Mouse (Mus musculus) NIH3T3 (cell line): ENCODE data around the gene Myo18a.

ENCODE experiments used
- DNase-seq: peaks from one replicate; pipeline ENCODE4 v3.0.0-alpha.2; 2012; ENCODE audit warnings: low read depth

The Myo18a gene

GRCm38 (mm10) chr11:77872685-77873084, 109.6 kb downstream of the Myo18a start:
- DNase-seq, result no peak

- DNase-seq, result no peak
Observed at GRCm38 (mm10) chr11:77873116-77873515, 110.1 kb downstream of the Myo18a start.

GRCm38 (mm10) chr11:77874685-77875231, 111.7 kb downstream of the Myo18a start:
- DNase-seq, result no peak

GRCm38 (mm10) chr11:77875269-77875668, 112.2 kb downstream of the Myo18a start:
- no peak for DNase-seq

GRCm38 (mm10) chr11:77875847-77876759, 113.1 kb downstream of the Myo18a start:
- peak; percentile 36 for DNase-seq

- DNase-seq, result no peak
Observed at GRCm38 (mm10) chr11:77876760-77877148, 113.7 kb downstream of the Myo18a start.

GRCm38 (mm10) chr11:77884524-77885245, 121.6 kb downstream of the Myo18a start:
- no peak for DNase-seq

- DNase-seq, result no peak
Observed at GRCm38 (mm10) chr11:77885246-77885575, 122.2 kb downstream of the Myo18a start.

GRCm38 (mm10) chr11:77887373-77887960, 124.4 kb downstream of the Myo18a start:
- DNase-seq, result no peak

- no peak for DNase-seq
Observed at GRCm38 (mm10) chr11:77888846-77889245, 125.8 kb downstream of the Myo18a start.

- DNase-seq, result no peak
Observed at GRCm38 (mm10) chr11:77889484-77889883, 126.4 kb downstream of the Myo18a start.

- no peak for DNase-seq
Observed at GRCm38 (mm10) chr11:77890648-77891258, 127.7 kb downstream of the Myo18a start.

- DNase-seq, result no peak
Observed at GRCm38 (mm10) chr11:77892883-77893282, 129.8 kb downstream of the Myo18a start.

GRCm38 (mm10) chr11:77893283-77893682, 130.2 kb downstream of the Myo18a start:
- no peak for DNase-seq

GRCm38 (mm10) chr11:77893787-77894718, 131.0 kb downstream of the Myo18a start, which contains the start of gene Pipox:
Pipox (minus strand) TSS chr11:77894096.
- DNase-seq, result peak; percentile 88

- DNase-seq, result no peak
Observed at GRCm38 (mm10) chr11:77894967-77895366, 131.9 kb downstream of the Myo18a start.

GRCm38 (mm10) chr11:77896011-77896410, 133.0 kb downstream of the Myo18a start:
- no peak for DNase-seq

GRCm38 (mm10) chr11:77896480-77896819, 133.4 kb downstream of the Myo18a start:
- DNase-seq, result no peak

- no peak for DNase-seq
Observed at GRCm38 (mm10) chr11:77896820-77897805, 134.1 kb downstream of the Myo18a start.

GRCm38 (mm10) chr11:77900187-77900586, 137.1 kb downstream of the Myo18a start:
- DNase-seq, result no peak
